Mouse (Mus musculus) hindbrain, embryonic 15.5 days (tissue): Measurements from ENCODE around the gene Cpt1b. TPM values are rescaled to one million over a fixed set of nuclear protein-coding genes. Genes with fewer than 3 reads are reported as not detected.

ENCODE experiments used
- polyA plus RNA-seq: library from polyadenylated mRNA; unstranded; fragments of >200 nt; fragmentation: Nextera tagmentation; extraction: Ambion mirVana; gene quantifications from 2 replicates; pipeline ENCODE4 v1.2.1, GENCODE M21; 2015

Cpt1b gene
- polyA plus RNA-seq, 1 experiment from 2014 or later, result 1.2 TPM

Other genes with a start within 250 kb of the Cpt1b start
- 90.7 and 105 TPM in 2 replicates for gene Plxnb2, start 245.1 kb downstream of the Cpt1b start, polyA plus RNA-seq
- 80.4 and 93.7 TPM in 2 replicates for gene Dennd6b, start 229.4 kb downstream of the Cpt1b start, polyA plus RNA-seq
- gene Ppp6r2, start 214.3 kb downstream of the Cpt1b start, polyA plus RNA-seq, result 71.3 and 73.4 TPM in 2 replicates
- gene Sbf1, start 110.6 kb downstream of the Cpt1b start, polyA plus RNA-seq, result 96.8 and 102 TPM in 2 replicates
- not detected in 2 replicates for gene Adm2, start 103.1 kb downstream of the Cpt1b start, polyA plus RNA-seq
- not detected in 2 replicates for gene Miox, start 91.5 kb downstream of the Cpt1b start, polyA plus RNA-seq
- gene Lmf2, start 70.2 kb downstream of the Cpt1b start, polyA plus RNA-seq, result 33.2 and 38.6 TPM in 2 replicates
- gene Ncaph2, start 70.1 kb downstream of the Cpt1b start, polyA plus RNA-seq, result 113 and 120 TPM in 2 replicates
- 17.1 and 17.8 TPM in 2 replicates for gene Sco2, start 52.0 kb downstream of the Cpt1b start, polyA plus RNA-seq
- 1.8 and 2.6 TPM in 2 replicates for gene Tymp, start 48.8 kb downstream of the Cpt1b start, polyA plus RNA-seq
- 2.7 and 4.5 TPM in 2 replicates for gene Odf3b, start 46.6 kb downstream of the Cpt1b start, polyA plus RNA-seq
- gene Klhdc7b, start 40.9 kb downstream of the Cpt1b start, polyA plus RNA-seq, result 0.07 TPM in 1 of 2 replicates, not detected in the other
- gene Syce3, start 15.4 kb downstream of the Cpt1b start, polyA plus RNA-seq, result not detected in 2 replicates
- 6.2 and 7.2 TPM in 2 replicates for gene C730034F03Rik, start 3.7 kb upstream of the Cpt1b start, polyA plus RNA-seq
- gene Gm44502, start 3.8 kb upstream of the Cpt1b start, polyA plus RNA-seq, result not detected in 2 replicates
- gene Chkb, start 4.0 kb upstream of the Cpt1b start, polyA plus RNA-seq, result 89.8 and 91.9 TPM in 2 replicates
- 78.0 and 87.6 TPM in 2 replicates for gene Mapk8ip2, start 28.1 kb upstream of the Cpt1b start, polyA plus RNA-seq
- 33.4 and 35.4 TPM in 2 replicates for gene Arsa, start 51.6 kb upstream of the Cpt1b start, polyA plus RNA-seq
- 9.6 and 11.2 TPM in 2 replicates for gene Shank3, start 73.8 kb upstream of the Cpt1b start, polyA plus RNA-seq
- 1.4 and 1.5 TPM in 2 replicates for gene Acr, start 142.5 kb upstream of the Cpt1b start, polyA plus RNA-seq
- gene Rabl2, start 166.1 kb upstream of the Cpt1b start, polyA plus RNA-seq, result 74.3 and 86.2 TPM in 2 replicates